Mouse (Mus musculus) adrenal gland, postnatal 4 days (tissue): ENCODE measurements around the gene Rin1. TPM values are rescaled to one million over a fixed set of nuclear protein-coding genes. Genes with fewer than 3 reads are reported as not detected.
"Not testable (repeated sequence)": the region's sequence is repeated elsewhere in the genome, so short reads cannot be mapped to it uniquely, and the experiment has no call there.

Source experiments
- DNase-seq, 2 experiments: peaks; one replicate each; pipeline ENCODE4 v3.0.0; 2021 to 2022; ENCODE audit warnings: low spot score in 2 of 2, mixed read lengths in 2 of 2
- total RNA-seq, 2 experiments: library from RNA; stranded (reverse); gene quantifications; 2 replicates each; pipeline ENCODE4 v1.2.3; 2021

Gene Rin1
- total RNA-seq, 2 experiments from 2014 or later = 5.1 TPM

- DNase-seq = no peak
Measured at GRCm38 (mm10) chr19:5067867-5068569, 17.7 kb downstream of the Rin1 start, which contains the start of gene Cd248. Cd248 (plus strand) TSS chr19:5068078.

GRCm38 (mm10) chr19:5068570-5069234 is 18.4 kb downstream of the Rin1 start:
- DNase-seq = no peak

- no peak for DNase-seq
Measured at GRCm38 (mm10) chr19:5069486-5069885, 19.2 kb downstream of the Rin1 start.

- no peak for DNase-seq
Measured at GRCm38 (mm10) chr19:5069978-5070377, 19.7 kb downstream of the Rin1 start.

DNA sequence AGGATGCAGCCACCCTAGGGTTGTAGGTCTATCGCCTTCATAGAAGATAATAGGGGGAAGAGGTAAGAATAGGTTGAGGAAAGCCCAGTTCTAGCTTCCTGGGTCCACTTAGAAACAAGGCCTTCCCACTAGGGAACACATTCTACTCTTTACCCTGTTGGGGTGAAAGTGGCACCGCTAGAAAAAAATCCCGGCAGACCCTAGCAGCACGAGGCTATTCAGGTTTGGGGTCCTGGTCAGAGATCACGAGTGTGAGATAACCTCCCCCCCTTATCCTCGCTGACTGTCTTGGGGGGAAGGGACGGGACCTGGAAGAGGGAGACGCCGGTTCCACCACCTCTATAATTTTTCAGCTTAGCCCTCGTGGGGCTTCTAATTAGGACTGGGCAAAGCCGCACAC is 20.8 kb downstream of the Rin1 start:
- no peak for DNase-seq

- peak in 1 of 2 experiments; percentile 54 for DNase-seq
Measured at GRCm38 (mm10) chr19:5071545-5072369, 21.5 kb downstream of the Rin1 start.

DNA sequence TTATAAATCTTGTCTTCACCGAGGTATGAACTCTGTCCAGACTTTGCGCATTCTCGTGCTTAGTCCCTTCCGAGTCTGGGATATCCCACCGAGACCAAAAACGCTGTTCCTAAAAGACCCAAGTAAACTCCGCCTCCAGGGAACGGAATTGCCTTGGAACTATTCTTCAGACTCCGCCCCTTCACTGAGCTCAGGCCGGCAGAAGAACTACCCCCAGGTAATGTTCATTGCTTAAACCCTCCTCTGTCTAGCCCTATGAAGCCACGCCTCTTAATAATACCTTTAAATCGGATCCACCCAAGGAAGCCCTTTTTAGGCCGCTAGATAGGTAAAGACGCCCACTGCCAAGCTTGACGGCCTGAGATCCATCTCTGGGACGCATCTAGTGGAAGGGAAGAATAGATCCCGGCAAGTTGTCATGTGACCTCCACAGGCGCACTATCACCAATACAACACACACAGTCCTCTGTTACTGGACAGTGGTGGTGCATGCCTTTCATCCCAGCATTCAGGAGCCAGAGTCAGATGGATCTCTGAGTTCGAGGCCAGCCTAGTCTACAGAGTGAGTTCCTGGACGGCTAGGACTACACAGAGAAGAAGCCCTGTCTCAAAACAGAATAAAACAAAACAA is 22.2 kb downstream of the Rin1 start:
- DNase-seq = no peak

DNA sequence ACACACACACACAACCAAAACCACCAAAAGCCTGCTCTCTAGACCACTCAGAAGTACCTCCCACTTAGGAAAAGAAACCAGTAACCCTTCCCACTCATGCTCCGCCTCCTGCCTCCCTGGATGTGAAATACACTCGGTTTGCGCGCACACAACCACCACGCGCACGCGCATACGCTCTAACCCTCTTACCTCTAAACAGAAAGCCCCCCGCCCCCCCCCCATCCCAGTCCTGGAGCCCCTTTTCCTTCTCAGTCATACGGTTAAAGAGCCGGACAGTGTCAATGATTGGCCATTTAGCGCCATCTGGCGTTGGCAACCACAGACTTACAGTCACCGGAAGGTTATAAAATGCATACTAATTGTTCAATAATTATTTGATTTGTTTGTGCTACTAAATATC is 22.7 kb downstream of the Rin1 start:
- DNase-seq = no peak

GRCm38 (mm10) chr19:5073518-5073917 is 23.2 kb downstream of the Rin1 start:
- no peak for DNase-seq

DNA sequence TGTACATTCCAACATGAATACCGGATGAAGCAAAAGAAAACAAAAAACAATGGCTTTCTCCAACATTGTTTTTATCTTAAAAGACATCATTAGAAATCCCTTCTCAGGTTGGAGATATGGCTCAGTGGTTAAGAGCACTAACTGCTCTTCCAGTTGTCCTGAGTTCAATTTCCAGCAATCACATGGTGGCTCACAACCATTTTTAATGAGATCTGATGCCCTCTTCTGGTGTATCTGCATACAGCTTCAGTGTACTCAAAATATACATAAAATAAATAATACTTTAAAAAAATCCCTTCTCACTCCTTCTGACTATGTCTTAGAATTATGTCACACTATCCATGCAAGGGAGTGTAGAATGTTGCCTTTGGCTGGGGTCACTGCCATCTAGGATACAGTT is 29.0 kb downstream of the Rin1 start:
- DNase-seq = no peak

DNA sequence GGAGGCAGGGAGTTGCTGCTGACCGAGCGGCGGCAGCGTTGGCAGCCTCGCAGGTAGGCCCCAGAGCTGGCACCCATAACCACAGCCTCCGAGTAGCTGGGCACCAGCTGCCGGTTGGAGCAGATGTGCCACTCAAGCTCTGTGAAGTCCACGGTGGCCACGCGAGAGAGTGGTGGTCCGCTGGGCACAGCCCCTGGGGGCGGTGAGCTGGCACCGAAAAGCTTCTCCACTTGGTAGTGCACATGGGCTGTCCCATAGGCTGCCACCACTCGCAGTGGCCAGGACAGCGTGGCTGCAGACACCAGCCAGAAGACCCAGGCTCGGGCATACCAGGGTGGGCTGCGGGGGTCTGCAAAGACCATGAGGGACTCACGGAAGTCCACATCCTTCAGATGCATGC is 31.7 kb downstream of the Rin1 start:
- no peak for DNase-seq

GRCm38 (mm10) chr19:5082596-5082995 is 32.3 kb downstream of the Rin1 start:
- DNase-seq = no peak

DNA sequence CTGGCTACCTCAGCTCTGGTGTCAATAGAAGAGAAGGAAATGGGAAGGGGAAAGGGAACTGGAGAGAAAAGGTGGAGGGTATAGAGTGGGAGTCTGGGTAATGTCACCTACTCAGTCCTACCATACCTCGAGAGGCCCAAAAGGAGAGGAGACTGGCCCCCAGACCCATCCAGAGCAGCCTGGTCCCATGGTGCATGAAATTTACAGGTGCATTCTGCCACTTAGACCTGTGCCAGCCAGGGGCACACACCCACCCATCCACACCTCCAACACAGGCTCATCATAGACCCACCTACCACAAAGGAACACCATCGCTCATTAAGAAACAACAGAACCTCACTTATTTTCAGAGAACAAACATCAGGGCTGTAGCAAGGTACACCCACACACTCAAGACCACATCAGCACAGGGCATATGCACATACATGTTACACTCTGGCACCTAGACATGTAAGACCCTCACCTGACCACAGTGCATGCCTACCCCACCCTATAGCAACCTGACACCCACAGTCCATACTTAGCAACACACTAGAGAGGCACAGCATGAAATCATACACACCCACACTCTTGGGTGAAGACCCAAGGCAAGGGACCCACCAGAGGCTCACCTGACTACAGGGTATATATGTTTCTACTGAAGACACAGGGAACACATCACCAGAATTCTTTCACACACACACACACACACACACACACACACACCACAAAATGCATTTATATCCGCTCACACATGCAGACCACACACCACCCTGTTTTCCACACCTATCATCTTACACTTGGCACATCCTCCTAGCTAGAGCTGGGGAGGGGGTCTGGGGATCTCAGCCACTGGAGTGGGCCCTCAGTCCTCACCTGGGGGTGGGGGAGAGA is 33.9 kb downstream of the Rin1 start:
- no peak for DNase-seq

DNA sequence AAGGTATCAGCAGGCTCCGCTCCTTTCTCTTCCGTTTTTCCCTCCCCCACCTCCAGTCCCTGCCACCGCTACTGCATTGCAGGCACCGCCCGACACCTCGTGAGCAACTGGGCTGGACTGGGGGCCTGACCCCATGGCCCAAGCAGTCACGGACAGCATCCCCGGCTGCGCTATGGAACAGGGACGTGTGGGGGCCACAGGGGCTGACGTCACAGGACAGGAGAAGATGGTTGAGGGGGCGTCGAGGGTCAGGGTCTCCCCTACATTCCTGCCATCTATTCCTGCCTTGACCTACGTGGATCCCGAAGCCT is 34.5 kb downstream of the Rin1 start:
- no peak for DNase-seq

DNA sequence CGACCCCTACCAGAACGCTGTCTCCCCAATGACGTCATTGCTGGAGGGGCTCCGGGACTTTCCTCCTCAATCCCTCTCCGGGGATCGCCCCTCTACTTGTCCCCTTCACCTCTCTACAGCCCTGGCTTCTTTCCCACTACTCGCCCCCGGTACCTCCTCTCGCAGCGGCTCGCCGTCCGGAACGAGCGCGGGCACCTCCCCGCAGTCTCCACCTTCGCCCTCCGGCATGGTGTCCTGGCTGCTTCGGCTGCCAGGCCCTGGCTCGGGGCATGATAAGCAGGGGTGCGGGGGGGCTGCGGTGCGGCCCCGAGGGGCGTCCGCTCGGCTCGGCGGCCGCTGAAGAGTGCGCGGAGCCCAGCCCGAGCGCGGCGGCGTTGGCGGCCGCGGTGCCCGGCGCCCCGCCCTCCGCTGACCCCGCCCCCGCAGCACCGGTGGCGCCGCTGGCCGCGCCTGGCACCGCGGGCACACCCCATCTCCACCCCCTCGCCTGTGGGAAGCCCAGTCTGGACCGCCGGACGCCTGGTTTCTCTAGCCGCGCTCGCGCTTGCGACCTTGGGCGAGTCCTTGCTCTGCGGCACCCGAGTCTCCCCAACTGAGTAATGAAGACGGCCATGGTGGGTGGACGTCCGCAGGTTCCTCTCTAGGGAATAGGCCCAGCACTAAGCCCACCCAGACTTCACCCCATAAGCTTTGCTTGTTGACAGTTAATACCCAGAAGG is 35.0 kb downstream of the Rin1 start, which contains the start of gene Tmem151a:
Gene Tmem151a, minus strand, starts transcription at position 387 of the 719 bp plus-strand sequence.
- no peak for DNase-seq

- DNase-seq = not testable (repeated sequence)
Measured at GRCm38 (mm10) chr19:5086533-5086932, 36.3 kb downstream of the Rin1 start.

- peak; percentile 79 to 90 for DNase-seq
Measured at GRCm38 (mm10) chr19:5087884-5088728, 37.8 kb downstream of the Rin1 start, which contains the start of gene Yif1a. Yif1a (plus strand) TSS chr19:5088538.

DNA sequence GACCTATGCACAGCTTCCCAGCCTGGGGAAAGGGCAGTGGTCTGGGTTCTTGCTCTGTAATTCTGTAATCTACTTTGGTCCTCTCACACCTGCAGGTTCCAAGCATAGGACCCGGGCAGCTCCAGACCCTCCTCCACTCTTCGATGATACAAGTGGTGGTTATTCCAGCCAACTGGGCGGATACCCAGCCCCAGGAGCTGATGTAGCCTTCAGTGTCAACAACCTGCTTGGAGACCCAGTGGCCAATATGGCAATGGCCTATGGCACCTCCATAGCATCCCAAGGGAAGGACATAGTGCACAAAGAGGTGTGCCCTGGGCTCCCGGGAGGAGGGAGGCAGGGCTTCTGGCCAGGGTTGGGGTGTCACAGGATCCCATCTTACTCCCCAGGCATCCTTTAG is 39.0 kb downstream of the Rin1 start:
- DNase-seq = no peak

- DNase-seq = no peak
Measured at GRCm38 (mm10) chr19:5092083-5092482, 41.8 kb downstream of the Rin1 start.
